Mouse (Mus musculus) limb, embryonic 12.5 days (tissue): ENCODE measurements around the gene Tbl2. TPM values are rescaled to one million over a fixed set of nuclear protein-coding genes. Genes with fewer than 3 reads are reported as not detected.

Source experiments
- ATAC-seq: fragments of 200-750 bp; cut with Nextera tagmentation; 2 replicates; pipeline ENCODE4 v1.8.0; 2017; ENCODE audit warnings: low read depth, moderate TSS enrichment; ENCODE audit not compliant: insufficient number of reproducible peaks, insufficient read depth, low FRiP score, low TSS enrichment
- H3K27ac ChIP-seq: fragments of 300-500 bp; sonication (generic); 2 replicates; pipeline ENCODE4 v1.5.1; 2016; ENCODE audit warnings: mild to moderate bottlenecking, moderate library complexity
- H3K27me3 ChIP-seq: fragments of 300-500 bp; sonication (generic); 2 replicates; pipeline ENCODE4 v1.6.1; 2016; ENCODE audit warnings: mild to moderate bottlenecking, moderate library complexity
- H3K36me3 ChIP-seq: fragments of 300-500 bp; sonication (generic); 2 replicates; pipeline ENCODE4 v1.6.1; 2016; ENCODE audit warnings: mild to moderate bottlenecking, moderate library complexity
- H3K4me1 ChIP-seq: fragments of 300-500 bp; sonication (generic); replicated peaks from 2 replicates; pipeline ENCODE4 v1.6.1; 2016
- H3K4me2 ChIP-seq: fragments of 300-500 bp; sonication (generic); 2 replicates; pipeline ENCODE4 v1.6.1; 2016; ENCODE audit warnings: mild to moderate bottlenecking, moderate library complexity
- H3K4me3 ChIP-seq: fragments of 300-500 bp; sonication (generic); replicated peaks from 2 replicates; pipeline ENCODE4 v1.5.1; 2016; ENCODE audit warnings: mild to moderate bottlenecking
- H3K9ac ChIP-seq: fragments of 300-500 bp; sonication (generic); replicated peaks from 2 replicates; pipeline ENCODE4 v1.6.1; 2016; ENCODE audit warnings: mild to moderate bottlenecking, moderate library complexity
- H3K9me3 ChIP-seq: fragments of 300-500 bp; sonication (generic); 2 replicates; pipeline ENCODE4 v1.6.1; 2016; ENCODE audit warnings: mild to moderate bottlenecking, moderate library complexity
- WGBS: fragments of 180-500 bp; shearing (Covaris S2); methylation state at CpG from one replicate; pipeline ENCODE4 v1.1.7; 2016; 5-methylcytosine and 5-hydroxymethylcytosine counted together
- polyA plus RNA-seq: library from polyadenylated mRNA; unstranded; fragments of >200 nt; fragmentation: Nextera tagmentation; extraction: Ambion mirVana; gene quantifications from 2 replicates; pipeline ENCODE4 v1.2.1, GENCODE M21; 2016

The Tbl2 gene
- polyA plus RNA-seq, result 30.1 and 30.2 TPM in 2 replicates

GRCm38 (mm10) chr5:135149053-135149819, at the start of gene Tbl2:
Gene Tbl2 (plus strand): TSS chr5:135149657.
- H3K9me3 ChIP-seq, result no peaks in the 10 kb centered on the region
- peak within 1 kb of the TSS; percentile 94 for H3K27ac ChIP-seq
- ATAC-seq, result peak; percentile 97
- under 1% methylated on average over 63 of the region's 63 CpGs for WGBS
- H3K27me3 ChIP-seq, result no peaks in the 10 kb centered on the region
- peaks cover 20% of the 10 kb centered on the region for H3K36me3 ChIP-seq
- peak within 1 kb of the TSS; percentile 71 for H3K4me2 ChIP-seq
- H3K9ac ChIP-seq, result peak within 1 kb of the TSS; percentile 76
- peaks cover 7% of the 10 kb centered on the region; the same call in 1 of the 2 replicates for H3K4me1 ChIP-seq
- peak within 1 kb of the TSS; percentile 78 for H3K4me3 ChIP-seq

- Histone ChIP-seq H3K4me1 (no peaks in the 10 kb centered on the region), H3K4me2 (no peak overlapping the region), H3K4me3 (no peak overlapping the region), H3K9me3 (no peaks in the 10 kb centered on the region), H3K27ac (no peak overlapping the region), H3K27me3 (peaks cover 14% of the 10 kb centered on the region), H3K36me3 (no peaks in the 10 kb centered on the region), H3K9ac (no peak overlapping the region)
- ATAC-seq, result no peak
- 62% methylated on average over 1 of the region's 1 CpGs for WGBS
Observed at GRCm38 (mm10) chr5:135100981-135101380, 48.5 kb upstream of the Tbl2 start.

GRCm38 (mm10) chr5:135103999-135104660, 45.3 kb upstream of the Tbl2 start:
- H3K27me3 ChIP-seq, result peaks cover 41% of the 10 kb centered on the region

GRCm38 (mm10) chr5:135106758-135107256, 42.6 kb upstream of the Tbl2 start:
- Histone ChIP-seq H3K4me3 (peak overlapping the region; percentile 56), H3K4me1 (peaks cover 8% of the 10 kb centered on the region), H3K4me2 (peak overlapping the region; percentile 92), H3K27me3 (peaks cover 54% of the 10 kb centered on the region), H3K9me3 (no peaks in the 10 kb centered on the region), H3K9ac (peak overlapping the region; percentile 52), H3K36me3 (no peaks in the 10 kb centered on the region), H3K27ac (no peak overlapping the region)
- under 1% methylated on average over 48 of the region's 48 CpGs for WGBS
- peak; percentile 75 for ATAC-seq

More at GRCm38 (mm10) chr5:135103999-135104660, 45.3 kb upstream of the Tbl2 start:
- Histone ChIP-seq H3K4me1 (peaks cover 8% of the 10 kb centered on the region), H3K9me3 (no peaks in the 10 kb centered on the region), H3K9ac (no peak overlapping the region), H3K4me2 (no peak overlapping the region), H3K27ac (no peak overlapping the region), H3K4me3 (no peak overlapping the region), H3K36me3 (no peaks in the 10 kb centered on the region)
- WGBS, result 69% methylated on average over 11 of the region's 11 CpGs
- no peak for ATAC-seq

- no peak overlapping the region for H3K27ac ChIP-seq
- H3K4me2 ChIP-seq, result peak overlapping the region; percentile 92
- H3K36me3 ChIP-seq, result no peaks in the 10 kb centered on the region
- no peak overlapping the region for H3K9ac ChIP-seq
- 0 out of 2 replicates have a peak, but pooled peaks have one; percentile 17 for ATAC-seq
- H3K4me1 ChIP-seq, result peaks cover 8% of the 10 kb centered on the region
- peaks cover 54% of the 10 kb centered on the region for H3K27me3 ChIP-seq
- H3K9me3 ChIP-seq, result no peaks in the 10 kb centered on the region
- peak overlapping the region; percentile 56 for H3K4me3 ChIP-seq
- 9% methylated on average over 40 of the region's 40 CpGs for WGBS
Observed at GRCm38 (mm10) chr5:135107521-135108501, 41.6 kb upstream of the Tbl2 start.

GRCm38 (mm10) chr5:135109017-135109416, 40.4 kb upstream of the Tbl2 start:
- Histone ChIP-seq H3K27ac (no peak overlapping the region), H3K9ac (no peak overlapping the region), H3K4me1 (peaks cover 8% of the 10 kb centered on the region), H3K4me3 (no peak overlapping the region), H3K36me3 (no peaks in the 10 kb centered on the region), H3K27me3 (peaks cover 52% of the 10 kb centered on the region), H3K4me2 (no peak overlapping the region), H3K9me3 (no peaks in the 10 kb centered on the region)
- ATAC-seq, result no peak
- 48% methylated on average over 6 of the region's 6 CpGs for WGBS

GRCm38 (mm10) chr5:135109426-135109825, 40.0 kb upstream of the Tbl2 start:
- H3K27ac ChIP-seq, result no peak overlapping the region

GRCm38 (mm10) chr5:135109976-135110375, 39.5 kb upstream of the Tbl2 start:
- Histone ChIP-seq H3K9ac (no peak overlapping the region), H3K4me1 (peaks cover 8% of the 10 kb centered on the region), H3K27me3 (peaks cover 49% of the 10 kb centered on the region), H3K4me2 (no peak overlapping the region), H3K27ac (no peak overlapping the region), H3K36me3 (no peaks in the 10 kb centered on the region), H3K4me3 (no peak overlapping the region), H3K9me3 (no peaks in the 10 kb centered on the region)
- WGBS, result 75% methylated on average over 6 of the region's 6 CpGs
- no peak for ATAC-seq

More at GRCm38 (mm10) chr5:135109426-135109825, 40.0 kb upstream of the Tbl2 start:
- H3K4me1 ChIP-seq, result peaks cover 8% of the 10 kb centered on the region
- no peaks in the 10 kb centered on the region for H3K36me3 ChIP-seq
- H3K4me2 ChIP-seq, result no peak overlapping the region
- ATAC-seq, result no peak
- peaks cover 49% of the 10 kb centered on the region for H3K27me3 ChIP-seq
- no peak overlapping the region for H3K4me3 ChIP-seq
- H3K9ac ChIP-seq, result no peak overlapping the region
- 90% methylated on average over 3 of the region's 3 CpGs for WGBS
- no peaks in the 10 kb centered on the region for H3K9me3 ChIP-seq

- no peak overlapping the region for H3K4me2 ChIP-seq
- H3K4me1 ChIP-seq, result no peaks in the 10 kb centered on the region
- H3K9ac ChIP-seq, result no peak overlapping the region
- no peak overlapping the region for H3K27ac ChIP-seq
- H3K9me3 ChIP-seq, result no peaks in the 10 kb centered on the region
- no peak overlapping the region for H3K4me3 ChIP-seq
- H3K36me3 ChIP-seq, result no peaks in the 10 kb centered on the region
- ATAC-seq, result no peak
- WGBS, result 88% methylated on average over 12 of the region's 12 CpGs
- peaks cover 16% of the 10 kb centered on the region for H3K27me3 ChIP-seq
Observed at GRCm38 (mm10) chr5:135113782-135114181, 35.7 kb upstream of the Tbl2 start.

- 85% methylated on average over 8 of the region's 8 CpGs for WGBS
- Histone ChIP-seq H3K27me3 (peaks cover 11% of the 10 kb centered on the region), H3K9me3 (no peaks in the 10 kb centered on the region), H3K27ac (no peak overlapping the region), H3K4me3 (no peak overlapping the region), H3K4me2 (no peak overlapping the region), H3K36me3 (no peaks in the 10 kb centered on the region), H3K9ac (no peak overlapping the region), H3K4me1 (no peaks in the 10 kb centered on the region)
- ATAC-seq, result no peak
Observed at GRCm38 (mm10) chr5:135115241-135115640, 34.2 kb upstream of the Tbl2 start.
